Mouse (Mus musculus) heart, embryonic 13.5 days (tissue): ENCODE data around the gene Snx10. TPM values are rescaled to one million over a fixed set of nuclear protein-coding genes. Genes with fewer than 3 reads are reported as not detected.

Source experiments
- ATAC-seq: fragments of 200-750 bp; cut with Nextera tagmentation; 2 replicates; pipeline ENCODE4 v1.8.0; 2017; ENCODE audit warnings: moderate TSS enrichment; ENCODE audit not compliant: insufficient number of reproducible peaks, low FRiP score, low TSS enrichment; ENCODE audit errors: extremely low read depth
- H3K27ac ChIP-seq: fragments of 300-500 bp; sonication (generic); replicated peaks from 2 replicates; pipeline ENCODE4 v1.5.1; 2015; ENCODE audit warnings: moderate library complexity, mild to moderate bottlenecking, inconsistent platforms
- H3K27me3 ChIP-seq: fragments of 300-500 bp; sonication (generic); replicated peaks from 2 replicates; pipeline ENCODE4 v1.6.1; 2015; ENCODE audit warnings: mild to moderate bottlenecking, inconsistent platforms
- H3K36me3 ChIP-seq: fragments of 300-500 bp; sonication (generic); 2 replicates; pipeline ENCODE4 v1.6.1; 2015; ENCODE audit warnings: mild to moderate bottlenecking, inconsistent platforms
- H3K4me1 ChIP-seq: fragments of 300-500 bp; sonication (generic); 2 replicates; pipeline ENCODE4 v1.6.1; 2015; ENCODE audit warnings: inconsistent platforms
- H3K4me2 ChIP-seq: fragments of 300-500 bp; sonication (generic); 2 replicates; pipeline ENCODE4 v1.6.1; 2015; ENCODE audit warnings: inconsistent platforms, mild to moderate bottlenecking, moderate library complexity
- H3K4me3 ChIP-seq: fragments of 300-500 bp; sonication (generic); 2 replicates; pipeline ENCODE4 v1.5.1; 2015; ENCODE audit warnings: moderate library complexity, mild to moderate bottlenecking, inconsistent platforms
- H3K9ac ChIP-seq: fragments of 300-500 bp; sonication (generic); 2 replicates; pipeline ENCODE4 v1.6.1; 2015; ENCODE audit warnings: inconsistent platforms, mild to moderate bottlenecking, moderate library complexity
- H3K9me3 ChIP-seq: fragments of 300-500 bp; sonication (generic); 2 replicates; pipeline ENCODE4 v1.6.1; 2016; ENCODE audit warnings: inconsistent platforms
- WGBS: fragments of 180-500 bp; shearing (Covaris S2); methylation state at CpG from one replicate; pipeline ENCODE4 v1.1.7; 2015; ENCODE audit warnings: mixed read lengths; 5-methylcytosine and 5-hydroxymethylcytosine counted together
- polyA plus RNA-seq: library from polyadenylated mRNA; unstranded; fragments of >200 nt; fragmentation: Nextera tagmentation; extraction: Ambion mirVana; gene quantifications from 2 replicates; pipeline ENCODE4 v1.2.1, GENCODE M21; 2015

Gene Snx10
- polyA plus RNA-seq, 1 experiment from 2014 or later, result 16.6 TPM

GRCm38 (mm10) chr6:51535571-51535970 lies 11.9 kb downstream of the Snx10 start:
- Histone ChIP-seq H3K27me3 (no peaks in the 10 kb centered on the region), H3K9me3 (no peaks in the 10 kb centered on the region), H3K36me3 (0 out of 2 replicates have a peak, but pooled peaks cover 5% of the 10 kb centered on the region), H3K27ac (no peak overlapping the region), H3K4me1 (peaks cover 9% of the 10 kb centered on the region), H3K4me2 (no peak overlapping the region), H3K9ac (no peak overlapping the region), H3K4me3 (no peak overlapping the region)
- WGBS, result 89% methylated on average over 10 of the region's 10 CpGs
- ATAC-seq, result no peak

- H3K4me2 ChIP-seq, result no peak overlapping the region
- no peak overlapping the region for H3K9ac ChIP-seq
- 0 out of 2 replicates have a peak, but pooled peaks cover 5% of the 10 kb centered on the region for H3K36me3 ChIP-seq
- ATAC-seq, result no peak
- H3K4me1 ChIP-seq, result peaks cover 19% of the 10 kb centered on the region
- H3K27me3 ChIP-seq, result no peaks in the 10 kb centered on the region
- no peak overlapping the region for H3K4me3 ChIP-seq
- 76% methylated on average over 6 of the region's 6 CpGs for WGBS
- H3K9me3 ChIP-seq, result no peaks in the 10 kb centered on the region
- H3K27ac ChIP-seq, result no peak overlapping the region
Measured at GRCm38 (mm10) chr6:51540525-51540924, 16.8 kb downstream of the Snx10 start.

DNA sequence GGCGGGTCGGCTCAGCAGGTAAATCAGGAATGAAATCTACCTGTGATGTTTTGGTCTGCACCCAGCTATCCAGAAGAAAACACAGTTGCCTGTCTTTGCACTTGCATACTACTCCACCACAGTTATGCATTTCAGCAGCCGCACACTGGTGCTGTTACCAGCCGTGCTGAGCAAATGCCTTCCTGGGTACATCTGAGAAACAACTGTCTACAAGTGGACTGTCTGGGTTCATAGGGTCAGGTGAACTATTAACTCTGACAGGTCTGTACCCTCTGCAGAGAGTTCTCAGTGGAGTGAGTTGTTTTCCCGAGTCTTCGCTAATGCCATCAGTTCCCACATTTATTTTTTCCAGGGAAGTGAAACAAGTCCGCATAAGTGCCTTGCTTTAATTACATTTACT lies 17.7 kb downstream of the Snx10 start:
- Histone ChIP-seq H3K4me3 (no peak overlapping the region), H3K36me3 (0 out of 2 replicates have a peak, but pooled peaks cover 5% of the 10 kb centered on the region), H3K9me3 (no peaks in the 10 kb centered on the region), H3K4me1 (peaks cover 26% of the 10 kb centered on the region), H3K9ac (no peak overlapping the region), H3K27ac (no peak overlapping the region), H3K4me2 (no peak overlapping the region), H3K27me3 (no peaks in the 10 kb centered on the region)
- ATAC-seq, result no peak
- 76% methylated on average over 7 of the region's 7 CpGs for WGBS

DNA sequence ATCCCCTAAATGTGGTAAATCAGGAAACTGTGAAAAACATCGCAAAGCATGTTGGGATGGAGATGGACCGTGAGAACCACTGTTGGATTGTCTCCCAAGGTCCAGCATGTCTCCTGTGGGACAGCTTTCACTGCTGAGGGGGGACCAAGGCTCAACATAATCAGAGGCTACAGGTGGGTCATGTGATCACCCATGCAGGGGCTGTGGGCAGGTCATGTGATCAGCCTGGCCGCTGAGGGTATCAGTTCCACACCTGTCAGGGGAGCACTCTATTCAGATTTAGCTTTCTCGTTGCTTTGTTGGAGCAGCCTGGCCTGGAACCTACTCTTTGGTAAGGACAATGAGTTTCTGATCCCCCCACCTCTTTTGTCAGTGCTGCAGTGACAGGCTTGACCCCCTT lies 18.4 kb downstream of the Snx10 start:
- Histone ChIP-seq H3K9me3 (no peaks in the 10 kb centered on the region), H3K4me1 (peaks cover 26% of the 10 kb centered on the region), H3K36me3 (0 out of 2 replicates have a peak, but pooled peaks cover 5% of the 10 kb centered on the region), H3K27ac (no peak overlapping the region), H3K27me3 (no peaks in the 10 kb centered on the region), H3K4me2 (no peak overlapping the region), H3K9ac (no peak overlapping the region), H3K4me3 (no peak overlapping the region)
- WGBS, result 81% methylated on average over 4 of the region's 4 CpGs
- ATAC-seq, result no peak

DNA sequence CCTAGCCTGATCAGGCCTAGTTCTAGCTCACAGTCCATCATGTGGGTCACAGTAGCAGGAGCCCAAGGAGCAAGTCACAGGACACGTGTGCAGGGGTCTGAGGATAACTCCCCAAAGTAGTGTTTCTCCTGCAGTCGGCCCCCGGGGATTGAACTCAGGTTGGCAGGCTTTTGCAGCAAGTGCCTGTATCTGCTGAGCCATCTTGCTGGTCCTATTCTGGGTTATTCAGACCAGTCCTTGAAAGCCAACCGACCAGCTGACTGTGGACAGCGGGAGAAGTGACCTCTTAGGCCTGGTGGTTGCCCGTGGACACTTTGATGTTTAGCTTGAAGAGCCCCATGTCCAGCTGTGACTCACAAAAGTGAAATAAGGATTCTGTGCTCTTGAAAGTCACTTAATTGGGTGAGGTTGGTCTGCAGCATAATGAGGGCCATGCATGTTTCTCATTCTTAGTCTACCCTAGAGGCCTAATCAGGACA lies 20.0 kb downstream of the Snx10 start:
- 73% methylated on average over 6 of the region's 6 CpGs for WGBS
- no peak overlapping the region for H3K9ac ChIP-seq
- no peaks in the 10 kb centered on the region for H3K27me3 ChIP-seq
- H3K36me3 ChIP-seq, result 0 out of 2 replicates have a peak, but pooled peaks cover 5% of the 10 kb centered on the region
- peaks cover 26% of the 10 kb centered on the region for H3K4me1 ChIP-seq
- H3K4me3 ChIP-seq, result no peak overlapping the region
- ATAC-seq, result no peak
- no peak overlapping the region for H3K4me2 ChIP-seq
- no peak overlapping the region for H3K27ac ChIP-seq
- no peaks in the 10 kb centered on the region for H3K9me3 ChIP-seq

DNA sequence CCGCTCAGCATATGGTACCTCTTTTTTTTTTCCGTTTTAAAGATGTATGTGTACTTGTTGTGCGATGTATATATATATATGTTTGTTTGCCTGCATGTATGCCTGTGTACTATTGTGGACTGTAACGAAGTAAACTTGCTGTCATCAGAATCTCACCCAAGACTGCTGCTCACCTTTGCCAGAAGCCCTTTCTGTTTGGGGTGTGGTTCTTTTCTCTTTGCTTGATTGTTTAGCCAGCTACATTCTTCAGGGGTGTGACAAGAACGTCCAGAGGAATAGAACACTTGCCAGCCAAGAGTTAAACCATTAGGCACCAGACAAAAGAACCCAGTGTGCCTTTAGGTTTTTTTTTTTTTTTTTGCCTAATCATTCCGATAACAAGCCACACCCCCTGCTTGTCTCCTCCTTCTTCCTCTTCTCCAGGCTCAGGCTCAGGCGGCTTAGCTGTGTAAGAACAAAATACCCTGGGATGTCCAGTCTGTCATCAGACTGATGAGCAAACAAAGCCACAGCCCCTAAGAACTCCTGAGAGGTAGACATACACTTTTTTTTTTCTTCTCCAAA lies 20.5 kb downstream of the Snx10 start:
- no peaks in the 10 kb centered on the region for H3K9me3 ChIP-seq
- WGBS, result 44% methylated on average over 7 of the region's 7 CpGs
- ATAC-seq, result no peak
- no peaks in the 10 kb centered on the region for H3K27me3 ChIP-seq
- peak overlapping the region; percentile 52 for H3K4me2 ChIP-seq
- H3K36me3 ChIP-seq, result 0 out of 2 replicates have a peak, but pooled peaks cover 4% of the 10 kb centered on the region
- peak overlapping the region; percentile 28; the same call in 1 of the 2 replicates for H3K9ac ChIP-seq
- H3K4me1 ChIP-seq, result peaks cover 26% of the 10 kb centered on the region
- H3K27ac ChIP-seq, result 0 out of 2 replicates have a peak overlapping the region, but pooled peaks have one; percentile 8
- H3K4me3 ChIP-seq, result peak overlapping the region; percentile 29

- Histone ChIP-seq H3K27me3 (no peaks in the 10 kb centered on the region), H3K9me3 (no peaks in the 10 kb centered on the region), H3K4me3 (peak overlapping the region; percentile 29; the same call in 1 of the 2 replicates), H3K4me2 (peak overlapping the region; percentile 52), H3K36me3 (no peaks in the 10 kb centered on the region), H3K27ac (0 out of 2 replicates have a peak overlapping the region, but pooled peaks have one; percentile 5), H3K4me1 (peaks cover 26% of the 10 kb centered on the region), H3K9ac (peak overlapping the region; percentile 33; the same call in 1 of the 2 replicates)
- 74% methylated on average over 11 of the region's 11 CpGs for WGBS
- no peak for ATAC-seq
Measured at GRCm38 (mm10) chr6:51545219-51545859, 21.6 kb downstream of the Snx10 start.

DNA sequence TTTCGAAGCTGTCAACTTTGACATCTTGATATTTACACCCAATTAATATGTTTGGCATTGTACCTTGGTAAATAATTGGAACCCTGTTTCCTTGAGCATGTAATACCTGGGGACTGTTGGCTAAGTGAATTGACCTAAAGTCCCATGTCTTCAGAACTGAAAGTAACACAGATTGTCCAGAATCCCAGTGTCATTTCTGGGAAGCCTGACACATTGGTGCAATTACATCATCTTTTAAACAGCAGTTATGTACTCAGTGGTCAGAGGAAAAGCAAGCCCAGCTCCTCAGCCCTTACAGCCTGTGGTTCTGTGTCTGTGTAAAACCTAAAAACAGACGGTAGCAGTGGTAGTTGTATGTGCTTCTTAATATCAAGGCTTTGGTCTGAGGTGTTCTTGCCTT lies 22.4 kb downstream of the Snx10 start:
- Histone ChIP-seq H3K27me3 (no peaks in the 10 kb centered on the region), H3K4me1 (peaks cover 26% of the 10 kb centered on the region), H3K27ac (no peak overlapping the region), H3K4me2 (no peak overlapping the region), H3K36me3 (no peaks in the 10 kb centered on the region), H3K4me3 (no peak overlapping the region), H3K9ac (no peak overlapping the region), H3K9me3 (no peaks in the 10 kb centered on the region)
- ATAC-seq, result no peak
- WGBS, result 74% methylated on average over 2 of the region's 2 CpGs

DNA sequence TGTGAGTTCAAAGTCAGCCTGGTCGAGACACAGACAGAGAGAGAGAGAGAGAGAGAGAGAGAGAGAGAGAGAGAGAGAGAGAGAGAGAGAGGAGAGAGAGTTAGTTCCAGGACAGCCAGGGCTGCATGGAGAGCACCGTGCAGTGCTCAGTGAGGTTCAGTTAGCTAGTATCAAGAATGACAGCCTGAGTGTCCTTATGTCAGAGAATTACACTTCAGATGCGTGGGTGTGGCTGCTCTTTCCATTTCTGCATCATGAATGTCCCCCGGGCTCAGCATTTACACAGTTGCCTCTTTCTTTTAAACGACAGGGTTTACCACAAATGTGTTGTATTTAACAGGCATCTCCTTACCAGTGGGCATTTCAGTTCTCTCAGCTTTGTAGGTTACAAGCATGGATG lies 25.1 kb downstream of the Snx10 start:
- no peak overlapping the region for H3K4me3 ChIP-seq
- no peaks in the 10 kb centered on the region for H3K27me3 ChIP-seq
- H3K36me3 ChIP-seq, result peaks cover 8% of the 10 kb centered on the region; the same call in 1 of the 2 replicates
- peaks cover 24% of the 10 kb centered on the region for H3K4me1 ChIP-seq
- ATAC-seq, result no peak
- H3K27ac ChIP-seq, result no peak overlapping the region
- 58% methylated on average over 5 of the region's 5 CpGs for WGBS
- H3K4me2 ChIP-seq, result no peak overlapping the region
- no peak overlapping the region for H3K9ac ChIP-seq
- no peaks in the 10 kb centered on the region for H3K9me3 ChIP-seq

DNA sequence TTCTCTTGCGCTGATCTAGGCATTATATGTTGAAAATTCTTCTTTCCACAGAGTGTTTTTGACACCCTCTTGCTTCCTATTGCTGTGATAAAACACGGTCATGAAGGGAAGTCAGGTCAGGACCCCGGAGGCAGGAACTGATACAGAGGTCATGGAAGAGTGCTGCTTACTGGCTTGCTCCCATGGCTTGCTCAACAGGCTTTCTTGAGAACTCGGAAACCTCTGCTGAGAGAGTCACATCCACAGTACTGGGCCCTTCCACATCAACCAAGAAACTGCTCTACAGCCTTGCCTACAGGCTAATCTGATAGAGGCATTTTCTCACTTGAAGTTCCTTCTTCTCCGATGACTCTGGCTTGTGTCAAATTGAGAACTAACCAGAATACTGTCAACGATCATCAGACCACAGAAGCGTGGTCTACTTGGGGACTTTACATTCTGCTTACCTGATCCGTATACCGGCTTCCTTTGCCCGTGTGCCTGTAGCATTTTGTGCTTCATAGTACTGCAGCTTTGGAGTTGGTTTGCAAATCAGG lies 27.6 kb downstream of the Snx10 start:
- ATAC-seq, result no peak
- no peak overlapping the region for H3K4me3 ChIP-seq
- no peak overlapping the region for H3K4me2 ChIP-seq
- 74% methylated on average over 10 of the region's 10 CpGs for WGBS
- H3K4me1 ChIP-seq, result peaks cover 5% of the 10 kb centered on the region
- H3K9ac ChIP-seq, result no peak overlapping the region
- no peaks in the 10 kb centered on the region for H3K9me3 ChIP-seq
- H3K27ac ChIP-seq, result no peak overlapping the region
- peaks cover 8% of the 10 kb centered on the region; the same call in 1 of the 2 replicates for H3K36me3 ChIP-seq
- H3K27me3 ChIP-seq, result no peaks in the 10 kb centered on the region

DNA sequence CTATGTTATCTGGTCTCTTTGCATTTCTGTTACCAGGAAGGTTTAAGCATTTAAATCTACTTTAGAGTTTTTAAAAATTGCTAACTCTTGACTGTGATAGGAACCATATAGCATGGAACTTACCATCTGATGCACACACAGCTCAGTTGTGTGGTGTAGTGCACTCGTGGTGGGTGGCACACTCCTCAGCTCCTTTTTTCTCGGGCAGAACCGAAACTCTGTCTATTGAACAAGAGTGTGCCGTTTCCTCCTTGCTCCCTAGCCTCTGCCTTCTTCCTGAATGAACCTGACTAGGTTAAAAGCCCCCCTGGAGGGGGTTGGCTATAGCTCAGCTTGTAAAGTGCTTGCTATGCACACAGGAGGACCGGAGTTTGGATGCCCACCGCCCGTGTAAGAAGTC lies 32.9 kb downstream of the Snx10 start:
- no peak for ATAC-seq
- H3K9me3 ChIP-seq, result no peaks in the 10 kb centered on the region
- peaks cover 5% of the 10 kb centered on the region; the same call in 1 of the 2 replicates for H3K4me1 ChIP-seq
- 91% methylated on average over 7 of the region's 7 CpGs for WGBS
- H3K4me3 ChIP-seq, result no peak overlapping the region
- H3K36me3 ChIP-seq, result peaks cover 9% of the 10 kb centered on the region; the same call in 1 of the 2 replicates
- H3K4me2 ChIP-seq, result no peak overlapping the region
- H3K27ac ChIP-seq, result no peak overlapping the region
- H3K9ac ChIP-seq, result no peak overlapping the region
- no peaks in the 10 kb centered on the region for H3K27me3 ChIP-seq
